Mouse (Mus musculus) megakaryocyte-erythroid progenitor cell, adult 5 weeks (primary cell): ENCODE measurements around the gene Akr1cl. TPM values are rescaled to one million over a fixed set of nuclear protein-coding genes. Genes with fewer than 3 reads are reported as not detected.

Experiments
- polyA plus RNA-seq: library from polyadenylated mRNA; stranded (reverse); fragments of >175 nt; gene quantifications from 2 replicates; pipeline ENCODE4 v1.2.3, GENCODE M21; 2012

Gene Akr1cl
- polyA plus RNA-seq, result 0.06 TPM in 1 of 2 replicates, not detected in the other

DNA sequence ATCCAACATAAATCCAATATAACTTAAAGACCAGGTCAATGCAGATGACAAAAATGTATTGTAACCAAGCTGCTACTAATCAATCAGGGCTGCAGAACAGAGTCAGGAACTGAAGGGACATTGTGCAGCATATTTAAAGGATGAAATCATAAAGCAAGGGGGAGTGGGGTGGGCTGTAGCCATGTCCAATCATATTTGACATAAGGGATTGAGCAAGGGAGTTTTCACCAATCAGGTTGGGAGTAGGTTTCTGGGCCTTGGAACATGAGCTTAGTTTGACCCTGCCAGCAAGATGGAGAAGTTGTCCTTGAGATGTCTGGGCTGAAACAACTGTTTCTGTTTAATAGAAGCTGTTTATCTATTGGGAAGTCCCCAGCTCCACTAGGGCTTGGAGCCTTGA is at the start of gene Akr1cl:
Gene Akr1cl, minus strand, starts transcription at position 119 of the 400 bp plus-strand sequence.

DNA sequence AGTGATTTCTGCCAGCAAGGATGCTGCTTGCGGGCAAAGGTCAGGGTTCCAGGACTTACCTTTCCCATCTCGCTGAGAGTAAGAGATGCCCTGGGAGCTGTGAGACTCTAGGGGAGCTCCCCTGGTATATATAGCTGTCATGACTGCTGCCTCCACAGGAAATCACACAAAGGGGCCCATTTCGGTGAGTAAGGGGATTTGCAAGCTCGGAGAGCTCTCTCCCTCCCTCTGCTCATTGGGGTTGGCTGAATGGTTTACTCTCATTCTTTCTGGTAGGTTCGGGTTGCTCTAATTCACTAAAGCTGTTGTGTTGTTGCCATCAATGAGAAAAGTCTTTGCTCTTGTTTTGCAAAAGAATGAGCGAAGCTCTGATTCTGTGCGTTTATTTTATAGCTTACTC is 49.6 kb upstream of the Akr1cl start, which contains the start of gene Crygb:
Gene Crygb, minus strand, starts transcription at position 101 of the 400 bp plus-strand sequence.

DNA sequence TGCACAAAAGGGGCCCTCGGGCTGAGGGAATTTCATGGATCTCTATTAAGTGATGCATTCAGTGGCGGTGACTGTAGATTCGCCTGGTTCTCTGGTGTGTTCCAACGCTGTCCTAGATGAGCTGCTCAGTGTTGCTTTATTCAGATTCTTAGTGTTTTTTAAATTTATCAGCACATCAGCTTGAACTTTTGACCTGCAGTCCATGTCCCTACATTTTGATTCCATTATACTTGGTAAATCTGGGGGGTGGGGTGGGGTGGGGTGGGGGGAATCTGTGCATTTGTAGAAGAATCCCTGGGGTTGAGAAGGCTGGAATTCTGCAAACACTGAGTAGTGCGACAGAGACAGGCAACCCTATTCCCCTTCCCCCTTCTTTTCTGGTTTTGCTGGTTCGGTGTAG is 41.0 kb upstream of the Akr1cl start, which contains the start of gene Crygc:
Gene Crygc, minus strand, starts transcription at position 101 of the 400 bp plus-strand sequence.

GRCm38 (mm10) chr1:65063352-65063751 is 30.8 kb upstream of the Akr1cl start, which contains the start of gene Crygd:
Crygd (minus strand) TSS chr1:65063452.

DNA sequence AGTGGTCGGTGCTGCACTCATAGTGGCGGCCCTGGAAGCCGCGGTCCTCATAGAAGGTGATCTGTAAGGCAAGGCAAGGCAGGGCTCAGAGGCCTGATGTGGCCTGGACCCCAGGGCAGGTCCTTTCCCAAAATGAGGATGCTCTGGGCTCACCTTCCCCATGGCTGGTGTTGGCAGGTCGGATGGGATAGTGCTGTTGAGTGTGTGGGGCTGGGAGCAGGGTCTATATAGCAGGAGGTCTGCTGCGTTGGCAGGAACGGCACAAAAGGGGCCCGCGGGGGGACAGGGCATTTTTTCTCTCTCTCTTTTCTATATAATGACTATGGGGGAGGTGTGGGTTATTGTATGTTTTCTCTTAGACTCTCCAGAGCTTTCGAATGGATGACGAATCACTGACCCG is 18.4 kb upstream of the Akr1cl start, which contains the start of gene Cryge:
Gene Cryge, minus strand, starts transcription at position 198 of the 400 bp plus-strand sequence.

Other genes starting within 250 kb of the Akr1cl start
- 1.8 and 2.7 TPM in 2 replicates for gene Plekhm3, start 75.9 kb downstream of the Akr1cl start, polyA plus RNA-seq
- gene Cryge, start 18.4 kb upstream of the Akr1cl start, polyA plus RNA-seq, result not detected in 2 replicates
- gene Crygd, start 30.7 kb upstream of the Akr1cl start, polyA plus RNA-seq, result not detected in 2 replicates
- gene Crygc, start 40.9 kb upstream of the Akr1cl start, polyA plus RNA-seq, result not detected in 2 replicates
- not detected in 2 replicates for gene Crygb, start 49.5 kb upstream of the Akr1cl start, polyA plus RNA-seq
- gene Cryga, start 70.6 kb upstream of the Akr1cl start, polyA plus RNA-seq, result 0.12 and 0.18 TPM in 2 replicates
- gene Gm28845, start 86.8 kb upstream of the Akr1cl start, polyA plus RNA-seq, result not detected in 2 replicates
- 0.13 TPM in 1 of 2 replicates, not detected in the other for gene D630023F18Rik, start 90.5 kb upstream of the Akr1cl start, polyA plus RNA-seq
- 1.8 and 3.9 TPM in 2 replicates for gene Idh1, start 153.7 kb upstream of the Akr1cl start, polyA plus RNA-seq
- 16.6 and 17.6 TPM in 2 replicates for gene Pikfyve, start 153.9 kb upstream of the Akr1cl start, polyA plus RNA-seq
- not detected in 2 replicates for gene Pth2r, start 249.3 kb upstream of the Akr1cl start, polyA plus RNA-seq